Mouse (Mus musculus) WW6 (cell line): ENCODE measurements around the gene Cars2.
"Not testable (repeated sequence)": the region's sequence is repeated elsewhere in the genome, so short reads cannot be mapped to it uniquely, and the experiment has no call there.

ENCODE experiments used
- DNase-seq: peaks from one replicate; pipeline ENCODE4 v3.0.0-alpha.2; 2013; ENCODE audit warnings: low read depth, low spot score

Gene Cars2

GRCm38 (mm10) chr8:11512711-11513110 is 37.9 kb downstream of the Cars2 start:
- DNase-seq = no peak

- no peak for DNase-seq
Observed at GRCm38 (mm10) chr8:11510971-11511370, 39.6 kb downstream of the Cars2 start.

GRCm38 (mm10) chr8:11508880-11509279 is 41.7 kb downstream of the Cars2 start:
- DNase-seq = no peak

GRCm38 (mm10) chr8:11506802-11507201 is 43.8 kb downstream of the Cars2 start:
- DNase-seq = peak; percentile 50

- no peak for DNase-seq
Observed at GRCm38 (mm10) chr8:11506074-11506473, 44.5 kb downstream of the Cars2 start.

- DNase-seq = no peak
Observed at GRCm38 (mm10) chr8:11503476-11504232, 46.9 kb downstream of the Cars2 start.

- DNase-seq = no peak
Observed at GRCm38 (mm10) chr8:11498786-11499485, 51.6 kb downstream of the Cars2 start.

GRCm38 (mm10) chr8:11498281-11498680 is 52.3 kb downstream of the Cars2 start:
- DNase-seq = no peak

GRCm38 (mm10) chr8:11497017-11497990 is 53.3 kb downstream of the Cars2 start, which contains the start of gene Naxd:
TSS of gene Naxd (plus strand) at chr8:11497506.
- peak; percentile 53 for DNase-seq

GRCm38 (mm10) chr8:11492340-11492739 is 58.2 kb downstream of the Cars2 start:
- DNase-seq = not testable (repeated sequence)

- DNase-seq = no peak
Observed at GRCm38 (mm10) chr8:11487229-11487628, 63.4 kb downstream of the Cars2 start.

GRCm38 (mm10) chr8:11486142-11486541 is 64.4 kb downstream of the Cars2 start:
- DNase-seq = peak; percentile 45

- DNase-seq = no peak
Observed at GRCm38 (mm10) chr8:11482537-11482936, 68.0 kb downstream of the Cars2 start.

GRCm38 (mm10) chr8:11481876-11482275 is 68.7 kb downstream of the Cars2 start:
- DNase-seq = no peak

- no peak for DNase-seq
Observed at GRCm38 (mm10) chr8:11479591-11479990, 71.0 kb downstream of the Cars2 start.

- DNase-seq = no peak
Observed at GRCm38 (mm10) chr8:11478807-11479527, 71.6 kb downstream of the Cars2 start.

- no peak for DNase-seq
Observed at GRCm38 (mm10) chr8:11477811-11478761, 72.5 kb downstream of the Cars2 start, which contains the start of gene Rab20. TSS of gene Rab20 (minus strand) at chr8:11478710.

GRCm38 (mm10) chr8:11477178-11477553 is 73.4 kb downstream of the Cars2 start:
- no peak for DNase-seq

GRCm38 (mm10) chr8:11476338-11477177 is 74.0 kb downstream of the Cars2 start:
- DNase-seq = no peak
